Mouse (Mus musculus): ENCODE data around the gene Srsf2.
A peak's percentile ranks its signal among the peaks of the same experiment; 100 is the strongest.
"Not testable (repeated sequence)": the region's sequence is repeated elsewhere in the genome, so short reads cannot be mapped to it uniquely, and the experiment has no call there.

Gene Srsf2

GRCm38 (mm10) chr11:116832172-116832685 is 20.7 kb downstream of the Srsf2 start:
- no peak for DNase-seq (ENCODE audit: extremely low read depth, low read depth)

- DNase-seq (ENCODE audit: extremely low read depth, low read depth), result no peak
Observed at GRCm38 (mm10) chr11:116827534-116828165, 25.2 kb downstream of the Srsf2 start, which contains the start of gene Mxra7. Gene Mxra7, minus strand, starts transcription at chr11:116828046.

GRCm38 (mm10) chr11:116826550-116827504 is 26.1 kb downstream of the Srsf2 start:
- no peak for DNase-seq (ENCODE audit: extremely low read depth, low read depth)

- no peak for DNase-seq (ENCODE audit: extremely low read depth, low read depth)
Observed at GRCm38 (mm10) chr11:116825230-116825629, 27.7 kb downstream of the Srsf2 start.

GRCm38 (mm10) chr11:116823885-116824284 is 29.0 kb downstream of the Srsf2 start:
- DNase-seq (ENCODE audit: extremely low read depth, low read depth), result not testable (repeated sequence)

- no peak for DNase-seq (ENCODE audit: extremely low read depth, low read depth)
Observed at GRCm38 (mm10) chr11:116823255-116823654, 29.6 kb downstream of the Srsf2 start.

GRCm38 (mm10) chr11:116822626-116823025 is 30.3 kb downstream of the Srsf2 start:
- no peak for DNase-seq (ENCODE audit: extremely low read depth, low read depth)

GRCm38 (mm10) chr11:116822215-116822614 is 30.7 kb downstream of the Srsf2 start:
- no peak for DNase-seq (ENCODE audit: extremely low read depth, low read depth)

GRCm38 (mm10) chr11:116821057-116821940 is 31.6 kb downstream of the Srsf2 start:
- no peak for DNase-seq (ENCODE audit: extremely low read depth, low read depth)

GRCm38 (mm10) chr11:116819932-116820593 is 32.8 kb downstream of the Srsf2 start:
- DNase-seq (ENCODE audit: extremely low read depth, low read depth), result no peak

GRCm38 (mm10) chr11:116818722-116819121 is 34.2 kb downstream of the Srsf2 start:
- DNase-seq (ENCODE audit: extremely low read depth, low read depth), result no peak

- no peak for DNase-seq (ENCODE audit: extremely low read depth, low read depth)
Observed at GRCm38 (mm10) chr11:116817567-116817966, 35.3 kb downstream of the Srsf2 start.

- DNase-seq (ENCODE audit: extremely low read depth, low read depth), result no peak
Observed at GRCm38 (mm10) chr11:116816769-116817168, 36.1 kb downstream of the Srsf2 start.

GRCm38 (mm10) chr11:116814884-116815415 is 37.9 kb downstream of the Srsf2 start:
- DNase-seq (ENCODE audit: extremely low read depth, low read depth), result no peak

GRCm38 (mm10) chr11:116814076-116814883 is 38.6 kb downstream of the Srsf2 start:
- DNase-seq (ENCODE audit: extremely low read depth, low read depth), result no peak

GRCm38 (mm10) chr11:116813610-116814009 is 39.3 kb downstream of the Srsf2 start:
- DNase-seq (ENCODE audit: extremely low read depth, low read depth), result no peak

GRCm38 (mm10) chr11:116812793-116813529 is 39.9 kb downstream of the Srsf2 start:
- no peak for DNase-seq (ENCODE audit: extremely low read depth, low read depth)

GRCm38 (mm10) chr11:116810983-116811901 is 41.7 kb downstream of the Srsf2 start:
- DNase-seq (ENCODE audit: extremely low read depth, low read depth), result peak; percentile 29
